Mouse (Mus musculus) embryonic facial prominence, embryonic 14.5 days (tissue): ENCODE measurements around the gene Ctsz. TPM values are rescaled to one million over a fixed set of nuclear protein-coding genes. Genes with fewer than 3 reads are reported as not detected.

Experiments
- ATAC-seq: fragments of 200-750 bp; cut with Nextera tagmentation; 2 replicates; pipeline ENCODE4 v1.8.0; 2017; ENCODE audit warnings: low read depth, moderate number of reproducible peaks, moderate TSS enrichment
- DNase-seq: peaks from one replicate; pipeline ENCODE4 v3.0.0-alpha.2; 2015; ENCODE audit warnings: low spot score
- H3K27ac ChIP-seq: fragments of 300-500 bp; sonication (generic); replicated peaks from 2 replicates; pipeline ENCODE4 v1.5.1; 2014; ENCODE audit warnings: low read depth, mild to moderate bottlenecking, low read length, moderate library complexity
- H3K27me3 ChIP-seq: fragments of 300-500 bp; sonication (generic); replicated peaks from 2 replicates; pipeline ENCODE4 v1.6.1; 2014; ENCODE audit warnings: low read length; ENCODE audit not compliant: control insufficient read depth, insufficient read depth
- H3K36me3 ChIP-seq: fragments of 300-500 bp; sonication (generic); 2 replicates; pipeline ENCODE4 v1.6.1; 2014; ENCODE audit warnings: low read length, mixed read lengths; ENCODE audit not compliant: control insufficient read depth, insufficient read depth
- H3K4me1 ChIP-seq: fragments of 300-500 bp; sonication (generic); 2 replicates; pipeline ENCODE4 v1.6.1; 2014; ENCODE audit warnings: antibody characterized with exemption, low read length; ENCODE audit not compliant: control insufficient read depth, insufficient read depth
- H3K4me2 ChIP-seq: fragments of 300-500 bp; sonication (generic); 2 replicates; pipeline ENCODE4 v1.6.1; 2014; ENCODE audit warnings: low read depth, mild to moderate bottlenecking, low read length, moderate library complexity, mixed read lengths
- H3K4me3 ChIP-seq: fragments of 300-500 bp; sonication (generic); 2 replicates; pipeline ENCODE4 v1.5.1; 2014; ENCODE audit warnings: low read depth, mild to moderate bottlenecking, low read length
- H3K9ac ChIP-seq: fragments of 300-500 bp; sonication (generic); 2 replicates; pipeline ENCODE4 v1.6.1; 2014; ENCODE audit warnings: low read depth, mild to moderate bottlenecking, low read length, moderate library complexity, mixed read lengths
- H3K9me3 ChIP-seq: fragments of 300-500 bp; sonication (generic); 2 replicates; pipeline ENCODE4 v1.6.1; 2016; ENCODE audit warnings: low read length; ENCODE audit not compliant: control insufficient read depth
- WGBS: fragments of 180-500 bp; shearing (Covaris S2); extraction: QIAGEN DNeasy Blood & Tissue Kit; methylation state at CpG from one replicate; pipeline ENCODE4 v1.1.7; 2014; 5-methylcytosine and 5-hydroxymethylcytosine counted together
- polyA plus RNA-seq: library from polyadenylated mRNA; unstranded; fragments of >200 nt; fragmentation: Nextera tagmentation; extraction: Ambion mirVana; gene quantifications from 2 replicates; pipeline ENCODE4 v1.2.1, GENCODE M21; 2014

The Ctsz gene
- polyA plus RNA-seq, 1 experiment from 2014 or later, result 202 TPM

DNA sequence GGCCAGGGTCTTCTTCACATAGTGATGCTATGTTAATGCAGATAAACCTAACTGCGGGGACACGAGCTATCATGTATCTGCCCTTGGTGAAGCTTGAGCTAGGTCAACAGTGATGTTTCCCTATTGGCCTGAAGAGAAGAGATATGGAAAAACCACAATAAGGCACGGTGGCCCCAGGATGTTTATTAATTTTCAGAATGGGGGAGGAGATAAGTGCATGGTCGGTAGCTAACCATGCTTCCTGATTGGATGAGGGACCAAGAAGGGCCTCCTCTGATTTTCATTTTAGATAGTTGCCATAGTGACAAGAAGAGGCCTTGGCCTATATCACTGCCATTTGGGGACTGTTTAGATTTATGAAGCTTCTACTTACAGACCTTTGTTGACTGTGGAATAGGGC, 31.5 kb upstream of the Ctsz start:
- Histone ChIP-seq H3K9ac (no peak overlapping the region), H3K27ac (no peak overlapping the region), H3K9me3 (no peaks in the 10 kb centered on the region), H3K36me3 (peaks cover 43% of the 10 kb centered on the region), H3K4me2 (no peak overlapping the region), H3K27me3 (no peaks in the 10 kb centered on the region), H3K4me3 (no peak overlapping the region), H3K4me1 (peaks cover 10% of the 10 kb centered on the region)
- 87% methylated on average over 4 of the region's 4 CpGs for WGBS
- DNase-seq (no peak), ATAC-seq (no peak)

GRCm38 (mm10) chr2:174463789-174464523, 25.1 kb upstream of the Ctsz start, which contains the start of gene Atp5e:
TSS of gene Atp5e (minus strand) at chr2:174464105.
- WGBS, result 2% methylated on average over 38 of the region's 48 CpGs
- DNase-seq, result peak; percentile 96
- H3K36me3 ChIP-seq, result peaks cover 63% of the 10 kb centered on the region

DNA sequence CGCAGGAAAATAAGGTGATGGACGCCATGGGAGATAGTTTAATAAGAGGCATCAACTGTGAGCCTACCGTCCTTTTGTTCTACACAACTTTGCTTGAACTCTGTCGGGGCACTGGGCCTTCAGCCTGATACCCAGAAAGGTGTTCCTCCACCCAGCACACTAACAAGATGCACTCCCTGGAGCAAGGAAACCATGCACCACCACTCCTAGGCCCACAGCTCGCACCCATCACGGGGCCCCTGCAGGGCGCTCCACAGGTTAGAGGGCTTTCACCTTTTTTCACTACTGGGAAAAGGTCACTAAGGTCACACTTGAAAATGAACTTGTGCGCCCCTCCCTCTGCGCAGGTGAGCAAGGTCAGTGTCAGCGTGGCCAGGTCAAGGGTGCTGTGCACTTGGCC, 24.5 kb upstream of the Ctsz start:
- peaks cover 6% of the 10 kb centered on the region for H3K4me1 ChIP-seq
- peaks cover 61% of the 10 kb centered on the region for H3K36me3 ChIP-seq
- no peaks in the 10 kb centered on the region for H3K27me3 ChIP-seq
- 40% methylated on average over 9 of the region's 10 CpGs for WGBS
- H3K9ac ChIP-seq, result peak overlapping the region; percentile 86
- H3K9me3 ChIP-seq, result no peaks in the 10 kb centered on the region
- peak overlapping the region; percentile 98 for H3K4me2 ChIP-seq
- peak overlapping the region; percentile 78 for H3K4me3 ChIP-seq
- ATAC-seq, result no peak
- no peak for DNase-seq
- H3K27ac ChIP-seq, result peak overlapping the region; percentile 46; the same call in 1 of the 2 replicates

More at GRCm38 (mm10) chr2:174463789-174464523, 25.1 kb upstream of the Ctsz start, which contains the start of gene Atp5e:
- peak within 1 kb of the TSS; percentile 78 for H3K4me3 ChIP-seq
- H3K4me1 ChIP-seq, result peaks cover 6% of the 10 kb centered on the region
- no peaks in the 10 kb centered on the region for H3K27me3 ChIP-seq
- peak; percentile 100 for ATAC-seq
- peak within 1 kb of the TSS; percentile 46; the same call in 1 of the 2 replicates for H3K27ac ChIP-seq
- peak within 1 kb of the TSS; percentile 98 for H3K4me2 ChIP-seq
- no peaks in the 10 kb centered on the region for H3K9me3 ChIP-seq
- peak within 1 kb of the TSS; percentile 86 for H3K9ac ChIP-seq

DNA sequence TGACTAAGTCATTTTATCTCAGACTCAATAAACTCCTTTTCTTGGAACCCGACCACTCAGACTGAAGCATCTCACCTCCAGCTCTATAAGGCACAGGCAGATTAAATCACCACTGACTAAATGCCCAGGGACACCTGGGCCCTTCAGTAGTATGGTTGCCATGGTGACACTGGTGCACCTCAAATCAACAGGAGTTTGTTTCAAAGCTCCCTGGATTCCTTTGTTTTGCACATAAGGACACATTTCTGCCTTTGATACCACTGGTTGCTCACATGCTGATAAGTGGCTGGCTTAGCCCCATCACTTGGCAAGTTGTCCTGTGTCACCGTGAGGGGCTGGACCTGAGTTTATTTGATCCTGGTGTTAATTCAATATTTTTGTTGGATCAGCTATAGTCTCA, 20.5 kb upstream of the Ctsz start:
- no peak overlapping the region for H3K9ac ChIP-seq
- WGBS, result 60% methylated on average over 2 of the region's 2 CpGs
- H3K27ac ChIP-seq, result no peak overlapping the region
- H3K4me1 ChIP-seq, result peaks cover 6% of the 10 kb centered on the region
- peaks cover 31% of the 10 kb centered on the region for H3K36me3 ChIP-seq
- DNase-seq, result no peak
- no peak overlapping the region for H3K4me3 ChIP-seq
- no peaks in the 10 kb centered on the region for H3K9me3 ChIP-seq
- no peak overlapping the region for H3K4me2 ChIP-seq
- ATAC-seq, result no peak
- H3K27me3 ChIP-seq, result no peaks in the 10 kb centered on the region

DNA sequence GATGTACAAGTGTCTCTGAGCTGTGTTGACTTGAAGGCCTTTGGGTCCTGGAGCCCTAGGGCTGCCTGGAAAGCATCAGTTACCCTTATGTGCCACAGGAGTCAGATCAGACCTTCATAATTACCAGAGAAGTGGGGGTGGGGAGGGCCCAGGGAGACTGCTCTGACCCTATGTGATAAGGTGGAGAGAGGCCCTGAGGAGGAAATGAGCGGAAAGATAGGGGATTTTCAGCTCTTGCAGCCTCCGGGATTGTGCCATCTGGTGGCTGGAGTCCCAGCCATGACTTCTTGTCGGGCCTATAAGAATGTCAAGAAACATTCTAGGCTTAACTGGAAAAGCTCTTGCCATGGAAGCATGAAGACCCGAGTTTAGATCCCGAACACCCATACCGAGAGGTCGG, 14.8 kb upstream of the Ctsz start:
- H3K9ac ChIP-seq, result no peak overlapping the region
- DNase-seq (no peak), ATAC-seq (no peak)
- H3K36me3 ChIP-seq, result no peaks in the 10 kb centered on the region
- no peak overlapping the region for H3K4me3 ChIP-seq
- WGBS, result 71% methylated on average over 7 of the region's 7 CpGs
- no peaks in the 10 kb centered on the region for H3K27me3 ChIP-seq
- no peak overlapping the region for H3K27ac ChIP-seq
- no peaks in the 10 kb centered on the region for H3K9me3 ChIP-seq
- H3K4me1 ChIP-seq, result no peaks in the 10 kb centered on the region
- no peak overlapping the region for H3K4me2 ChIP-seq

DNA sequence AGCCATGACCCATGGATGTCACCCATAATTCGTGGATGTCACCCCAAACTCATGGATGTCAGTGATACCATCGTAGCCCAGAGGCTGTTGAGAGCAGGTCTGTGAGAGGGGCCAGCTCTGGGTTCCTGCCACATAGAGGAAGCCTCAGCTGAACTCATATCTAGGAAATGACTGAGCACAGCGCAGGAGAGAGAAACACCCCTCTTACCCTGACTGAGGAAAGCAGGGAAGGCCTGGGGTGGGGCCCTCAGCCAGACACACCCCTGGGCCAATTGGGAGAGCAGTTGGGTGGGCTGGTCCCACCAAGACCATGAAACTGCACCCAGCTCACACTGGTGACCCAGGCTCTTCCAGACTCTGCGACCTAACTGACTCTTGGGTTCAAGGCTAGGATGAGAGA, 11.5 kb upstream of the Ctsz start, which contains the start of gene Tubb1:
Tubb1 (plus strand) TSS at position 343 of the 400 bp plus-strand sequence.
- no peak within 1 kb of the TSS for H3K9ac ChIP-seq
- H3K4me3 ChIP-seq, result no peak within 1 kb of the TSS
- H3K9me3 ChIP-seq, result no peaks in the 10 kb centered on the region
- no peaks in the 10 kb centered on the region for H3K36me3 ChIP-seq
- 73% methylated on average over 3 of the region's 4 CpGs for WGBS
- no peak within 1 kb of the TSS for H3K4me2 ChIP-seq
- no peak within 1 kb of the TSS for H3K27ac ChIP-seq
- no peak for ATAC-seq
- 0 out of 2 replicates have a peak, but pooled peaks cover 8% of the 10 kb centered on the region for H3K4me1 ChIP-seq
- no peaks in the 10 kb centered on the region for H3K27me3 ChIP-seq
- DNase-seq, result no peak

- 83% methylated on average over 4 of the region's 4 CpGs for WGBS
These were observed 9.6 kb upstream of the Ctsz start for GRCm38 (mm10) chr2:174448405-174448804.

DNA sequence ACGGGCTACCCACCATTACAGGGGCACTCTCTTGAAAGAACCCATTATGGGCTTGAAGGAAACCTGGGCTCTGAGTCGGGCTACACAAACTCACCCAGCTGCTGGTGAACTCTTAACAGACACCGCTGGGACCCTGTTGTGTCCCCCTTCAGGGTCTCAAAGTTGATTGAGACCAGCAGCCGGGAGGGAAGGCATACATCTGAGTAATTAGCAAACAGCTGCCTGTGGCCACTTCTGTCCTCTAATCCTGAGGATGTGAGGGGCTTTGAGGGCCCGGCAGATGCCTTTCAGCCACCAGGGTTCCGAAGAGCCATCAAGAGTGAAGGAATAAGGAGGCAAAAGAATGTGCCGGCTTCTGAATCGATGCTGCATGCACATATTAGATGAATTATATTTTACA, 8.1 kb upstream of the Ctsz start:
- no peaks in the 10 kb centered on the region for H3K27me3 ChIP-seq
- 40% methylated on average over 8 of the region's 8 CpGs for WGBS
- no peaks in the 10 kb centered on the region for H3K9me3 ChIP-seq
- H3K36me3 ChIP-seq, result no peaks in the 10 kb centered on the region
- DNase-seq (peak; percentile 70), ATAC-seq (peak; percentile 19; the same call in 1 of the 2 replicates)
- H3K4me1 ChIP-seq, result 0 out of 2 replicates have a peak, but pooled peaks cover 8% of the 10 kb centered on the region
- H3K4me2 ChIP-seq, result no peak overlapping the region
- no peak overlapping the region for H3K27ac ChIP-seq
- no peak overlapping the region for H3K4me3 ChIP-seq
- H3K9ac ChIP-seq, result no peak overlapping the region

More at GRCm38 (mm10) chr2:174448405-174448804, 9.6 kb upstream of the Ctsz start:
- ATAC-seq, result no peak
- Histone ChIP-seq H3K4me3 (no peak overlapping the region), H3K4me2 (no peak overlapping the region), H3K27me3 (no peaks in the 10 kb centered on the region), H3K36me3 (no peaks in the 10 kb centered on the region), H3K9me3 (no peaks in the 10 kb centered on the region), H3K4me1 (0 out of 2 replicates have a peak, but pooled peaks cover 8% of the 10 kb centered on the region), H3K9ac (no peak overlapping the region), H3K27ac (no peak overlapping the region)
- no peak for DNase-seq
